Mouse (Mus musculus) limb, embryonic 13.5 days (tissue): ENCODE measurements around the gene Ccdc8. TPM values are rescaled to one million over a fixed set of nuclear protein-coding genes. Genes with fewer than 3 reads are reported as not detected.

Source experiments
- ATAC-seq: fragments of 200-750 bp; cut with Nextera tagmentation; 2 replicates; pipeline ENCODE4 v1.8.0; 2017; ENCODE audit warnings: low read depth, moderate number of reproducible peaks, moderate TSS enrichment; ENCODE audit not compliant: low FRiP score
- H3K27ac ChIP-seq: fragments of 300-500 bp; sonication (generic); 2 replicates; pipeline ENCODE4 v1.5.1; 2015; ENCODE audit warnings: inconsistent platforms, mild to moderate bottlenecking, moderate library complexity
- H3K27me3 ChIP-seq: fragments of 300-500 bp; sonication (generic); 2 replicates; pipeline ENCODE4 v1.6.1; 2015; ENCODE audit warnings: mild to moderate bottlenecking, inconsistent platforms
- H3K36me3 ChIP-seq: fragments of 300-500 bp; sonication (generic); 2 replicates; pipeline ENCODE4 v1.6.1; 2015; ENCODE audit warnings: inconsistent platforms, mild to moderate bottlenecking, moderate library complexity
- H3K4me1 ChIP-seq: fragments of 300-500 bp; sonication (generic); 2 replicates; pipeline ENCODE4 v1.6.1; 2015; ENCODE audit warnings: inconsistent platforms
- H3K4me2 ChIP-seq: fragments of 300-500 bp; sonication (generic); replicated peaks from 2 replicates; pipeline ENCODE4 v1.6.1; 2015; ENCODE audit warnings: inconsistent platforms, mild to moderate bottlenecking, moderate library complexity
- H3K4me3 ChIP-seq: fragments of 300-500 bp; sonication (generic); 2 replicates; pipeline ENCODE4 v1.5.1; 2015; ENCODE audit warnings: moderate library complexity, mild to moderate bottlenecking, inconsistent platforms
- H3K9ac ChIP-seq: fragments of 300-500 bp; sonication (generic); 2 replicates; pipeline ENCODE4 v1.6.1; 2015; ENCODE audit warnings: mild to moderate bottlenecking, inconsistent platforms
- H3K9me3 ChIP-seq: fragments of 300-500 bp; sonication (generic); 2 replicates; pipeline ENCODE4 v1.6.1; 2016; ENCODE audit warnings: inconsistent platforms
- WGBS: fragments of 180-500 bp; shearing (Covaris S2); methylation state at CpG from one replicate; pipeline ENCODE4 v1.1.7; 2015; 5-methylcytosine and 5-hydroxymethylcytosine counted together
- polyA plus RNA-seq: library from polyadenylated mRNA; unstranded; fragments of >200 nt; fragmentation: Nextera tagmentation; extraction: Ambion mirVana; gene quantifications from 2 replicates; pipeline ENCODE4 v1.2.1, GENCODE M21; 2015

Ccdc8 gene
- 33.0 and 33.1 TPM in 2 replicates for polyA plus RNA-seq

- Histone ChIP-seq H3K9me3 (no peaks in the 10 kb centered on the region), H3K4me1 (peaks cover 80% of the 10 kb centered on the region), H3K27ac (peak within 1 kb of the TSS; percentile 94), H3K4me2 (peak within 1 kb of the TSS; percentile 88), H3K36me3 (peaks cover 21% of the 10 kb centered on the region), H3K9ac (peak within 1 kb of the TSS; percentile 90), H3K27me3 (no peaks in the 10 kb centered on the region), H3K4me3 (peak within 1 kb of the TSS; percentile 77)
- 93% methylated on average over 5 of the region's 5 CpGs for WGBS
- no peak for ATAC-seq
These were observed at the start of gene Ccdc8 for GRCm38 (mm10) chr7:16992451-16992807. Gene Ccdc8 (plus strand): TSS chr7:16992708.

GRCm38 (mm10) chr7:16942861-16943260 lies 49.6 kb upstream of the Ccdc8 start:
- H3K4me1 ChIP-seq = peaks cover 62% of the 10 kb centered on the region
- no peak overlapping the region for H3K4me3 ChIP-seq
- no peak overlapping the region for H3K9ac ChIP-seq
- H3K9me3 ChIP-seq = no peaks in the 10 kb centered on the region
- no peaks in the 10 kb centered on the region for H3K36me3 ChIP-seq
- H3K27me3 ChIP-seq = peaks cover 32% of the 10 kb centered on the region
- ATAC-seq = no peak
- H3K27ac ChIP-seq = no peak overlapping the region
- no peak overlapping the region for H3K4me2 ChIP-seq
- WGBS = 71% methylated on average over 4 of the region's 4 CpGs

GRCm38 (mm10) chr7:16944061-16944807 lies 48.3 kb upstream of the Ccdc8 start, which contains the start of gene Pnmal2:
Gene Pnmal2 (plus strand): TSS chr7:16944682.
- Histone ChIP-seq H3K4me2 (peak within 1 kb of the TSS; percentile 88), H3K9ac (peak within 1 kb of the TSS; percentile 81), H3K4me3 (peak within 1 kb of the TSS; percentile 70), H3K9me3 (no peaks in the 10 kb centered on the region), H3K27ac (peak within 1 kb of the TSS; percentile 48; the same call in 1 of the 2 replicates), H3K36me3 (no peaks in the 10 kb centered on the region), H3K27me3 (peaks cover 45% of the 10 kb centered on the region), H3K4me1 (peaks cover 66% of the 10 kb centered on the region)
- ATAC-seq = peak; percentile 88
- WGBS = 12% methylated on average over 36 of the region's 36 CpGs

- H3K9ac ChIP-seq = peak overlapping the region; percentile 81
- no peaks in the 10 kb centered on the region for H3K36me3 ChIP-seq
- H3K27me3 ChIP-seq = peaks cover 52% of the 10 kb centered on the region
- peak overlapping the region; percentile 48; the same call in 1 of the 2 replicates for H3K27ac ChIP-seq
- H3K4me3 ChIP-seq = peak overlapping the region; percentile 70
- no peak for ATAC-seq
- peak overlapping the region; percentile 88 for H3K4me2 ChIP-seq
- WGBS = 1% methylated on average over 22 of the region's 22 CpGs
- H3K4me1 ChIP-seq = peaks cover 70% of the 10 kb centered on the region
- no peaks in the 10 kb centered on the region for H3K9me3 ChIP-seq
These were observed 47.6 kb upstream of the Ccdc8 start for GRCm38 (mm10) chr7:16944808-16945315.

GRCm38 (mm10) chr7:16945419-16945818 lies 47.1 kb upstream of the Ccdc8 start:
- peak overlapping the region; percentile 88 for H3K4me2 ChIP-seq
- peaks cover 70% of the 10 kb centered on the region for H3K4me1 ChIP-seq
- no peaks in the 10 kb centered on the region for H3K9me3 ChIP-seq
- peaks cover 52% of the 10 kb centered on the region for H3K27me3 ChIP-seq
- H3K9ac ChIP-seq = peak overlapping the region; percentile 81
- H3K4me3 ChIP-seq = peak overlapping the region; percentile 70
- peak overlapping the region; percentile 3; the same call in 1 of the 2 replicates for H3K27ac ChIP-seq
- ATAC-seq = no peak
- H3K36me3 ChIP-seq = no peaks in the 10 kb centered on the region
- 12% methylated on average over 17 of the region's 17 CpGs for WGBS

- Histone ChIP-seq H3K4me1 (peaks cover 62% of the 10 kb centered on the region), H3K9me3 (no peaks in the 10 kb centered on the region), H3K36me3 (no peaks in the 10 kb centered on the region), H3K4me2 (peak overlapping the region; percentile 88), H3K27ac (peak overlapping the region; percentile 48), H3K4me3 (peak overlapping the region; percentile 70), H3K27me3 (peaks cover 52% of the 10 kb centered on the region), H3K9ac (peak overlapping the region; percentile 63)
- no peak for ATAC-seq
- WGBS = 4% methylated on average over 53 of the region's 53 CpGs
These were observed 45.8 kb upstream of the Ccdc8 start for GRCm38 (mm10) chr7:16946441-16947348.

GRCm38 (mm10) chr7:16947349-16947895 lies 45.1 kb upstream of the Ccdc8 start:
- WGBS = 13% methylated on average over 21 of the region's 22 CpGs
- Histone ChIP-seq H3K9ac (peak overlapping the region; percentile 63), H3K27me3 (peaks cover 52% of the 10 kb centered on the region), H3K9me3 (no peaks in the 10 kb centered on the region), H3K27ac (peak overlapping the region; percentile 48), H3K4me2 (peak overlapping the region; percentile 88), H3K4me3 (peak overlapping the region; percentile 70), H3K36me3 (no peaks in the 10 kb centered on the region), H3K4me1 (peaks cover 62% of the 10 kb centered on the region)
- no peak for ATAC-seq

GRCm38 (mm10) chr7:16947959-16948361 lies 44.5 kb upstream of the Ccdc8 start:
- H3K9ac ChIP-seq = peak overlapping the region; percentile 26; the same call in 1 of the 2 replicates

GRCm38 (mm10) chr7:16948923-16949458 lies 43.5 kb upstream of the Ccdc8 start:
- Histone ChIP-seq H3K27me3 (peaks cover 52% of the 10 kb centered on the region), H3K9me3 (no peaks in the 10 kb centered on the region), H3K9ac (no peak overlapping the region), H3K27ac (no peak overlapping the region), H3K36me3 (no peaks in the 10 kb centered on the region), H3K4me2 (no peak overlapping the region), H3K4me1 (peaks cover 58% of the 10 kb centered on the region), H3K4me3 (no peak overlapping the region)
- 56% methylated on average over 8 of the region's 8 CpGs for WGBS
- no peak for ATAC-seq

More at GRCm38 (mm10) chr7:16947959-16948361, 44.5 kb upstream of the Ccdc8 start:
- Histone ChIP-seq H3K36me3 (no peaks in the 10 kb centered on the region), H3K27ac (peak overlapping the region; percentile 69; the same call in 1 of the 2 replicates), H3K4me2 (peak overlapping the region; percentile 88), H3K27me3 (peaks cover 52% of the 10 kb centered on the region), H3K9me3 (no peaks in the 10 kb centered on the region), H3K4me3 (peak overlapping the region; percentile 70), H3K4me1 (peaks cover 62% of the 10 kb centered on the region)
- ATAC-seq = peak; percentile 52
- 6% methylated on average over 4 of the region's 4 CpGs for WGBS

GRCm38 (mm10) chr7:16949908-16950841 lies 42.3 kb upstream of the Ccdc8 start:
- peaks cover 50% of the 10 kb centered on the region for H3K4me1 ChIP-seq
- H3K9ac ChIP-seq = peak overlapping the region; percentile 62
- H3K27ac ChIP-seq = no peak overlapping the region
- peak; percentile 35; the same call in 1 of the 2 replicates for ATAC-seq
- no peaks in the 10 kb centered on the region for H3K36me3 ChIP-seq
- H3K4me3 ChIP-seq = peak overlapping the region; percentile 40
- H3K4me2 ChIP-seq = peak overlapping the region; percentile 70
- H3K27me3 ChIP-seq = peaks cover 47% of the 10 kb centered on the region
- H3K9me3 ChIP-seq = 0 out of 2 replicates have a peak, but pooled peaks cover 6% of the 10 kb centered on the region
- WGBS = 12% methylated on average over 29 of the region's 29 CpGs
